Mouse (Mus musculus): Measurements from ENCODE around the gene Tcp11.

- TF ChIP-seq CTCF (IDR thresholded peaks at IDR 0.05; ENCODE audit: low read depth) (no peak), EP300 (IDR thresholded peaks at IDR 0.05; ENCODE audit: low read depth) (no peak)
These were observed 21.5 kb upstream of the Tcp11 start for GRCm38 (mm10) chr17:28101902-28102319.

Data from heart, postnatal 0 days (tissue).